Mouse (Mus musculus) stomach, postnatal 0 days (tissue): ENCODE results near the gene Cxcl16. TPM values are rescaled to one million over a fixed set of nuclear protein-coding genes. Genes with fewer than 3 reads are reported as not detected.
A peak's percentile ranks its signal among the peaks of the same experiment; 100 is the strongest.
"Not testable (repeated sequence)": the region's sequence is repeated elsewhere in the genome, so short reads cannot be mapped to it uniquely, and the experiment has no call there.

ENCODE experiments used
- ATAC-seq: fragments of 200-750 bp; cut with Nextera tagmentation; 2 replicates; pipeline ENCODE4 v1.8.0; 2017; ENCODE audit not compliant: low FRiP score, low TSS enrichment
- DNase-seq: peaks from one replicate; pipeline ENCODE4 v3.0.0-alpha.2; 2016; ENCODE audit warnings: low spot score
- H3K27ac ChIP-seq: fragments of 300-500 bp; sonication (generic); replicated peaks from 2 replicates; pipeline ENCODE4 v1.5.1; 2014; ENCODE audit warnings: mild to moderate bottlenecking, control low read depth
- H3K27me3 ChIP-seq: fragments of 300-500 bp; sonication (generic); 2 replicates; pipeline ENCODE4 v1.6.1; 2014; ENCODE audit warnings: low read length; ENCODE audit not compliant: control insufficient read depth, insufficient read depth
- H3K36me3 ChIP-seq: fragments of 300-500 bp; sonication (generic); 2 replicates; pipeline ENCODE4 v1.6.1; 2014; ENCODE audit warnings: low read length, mixed read lengths; ENCODE audit not compliant: control insufficient read depth, insufficient read depth
- H3K4me1 ChIP-seq: fragments of 300-500 bp; sonication (generic); replicated peaks from 2 replicates; pipeline ENCODE4 v1.6.1; 2014; ENCODE audit warnings: antibody characterized with exemption; ENCODE audit not compliant: control insufficient read depth, insufficient read depth
- H3K4me2 ChIP-seq: fragments of 300-500 bp; sonication (generic); replicated peaks from 2 replicates; pipeline ENCODE4 v1.6.1; 2014; ENCODE audit warnings: low read depth, mild to moderate bottlenecking, control low read depth, moderate library complexity
- H3K4me3 ChIP-seq: fragments of 300-500 bp; sonication (generic); 2 replicates; pipeline ENCODE4 v1.5.1; 2014; ENCODE audit warnings: low read depth, low read length, control low read depth
- H3K9ac ChIP-seq: fragments of 300-500 bp; sonication (generic); 2 replicates; pipeline ENCODE4 v1.6.1; 2014; ENCODE audit warnings: mild to moderate bottlenecking, low read length, control low read depth, mixed read lengths
- H3K9me3 ChIP-seq: fragments of 300-500 bp; sonication (generic); 2 replicates; pipeline ENCODE4 v1.6.1; 2016; ENCODE audit warnings: low read length; ENCODE audit not compliant: control insufficient read depth
- CTCF ChIP-seq: IDR thresholded peaks from 2 replicates; pipeline ENCODE4 v1.5.1; 2016; ENCODE audit warnings: antibody characterized with exemption, low read depth, mild to moderate bottlenecking, moderate library complexity
- EP300 ChIP-seq: optimal IDR thresholded peaks from 2 replicates; pipeline ENCODE3; 2016; ENCODE audit warnings: antibody characterized with exemption
- WGBS: fragments of 180-500 bp; shearing (Covaris S2); extraction: QIAGEN DNeasy Blood & Tissue Kit; methylation state at CpG from one replicate; pipeline ENCODE4 v1.1.7; 2014; 5-methylcytosine and 5-hydroxymethylcytosine counted together
- polyA plus RNA-seq: library from polyadenylated mRNA; unstranded; fragments of >200 nt; fragmentation: Nextera tagmentation; extraction: Ambion mirVana; gene quantifications from 2 replicates; pipeline ENCODE4 v1.2.1, GENCODE M21; 2015

Cxcl16 gene
- polyA plus RNA-seq, 1 experiment from 2014 or later: 15.8 TPM

- TF ChIP-seq EP300 (no peak), CTCF (no peak)
- Histone ChIP-seq H3K4me3 (peak overlapping the region; percentile 69; the same call in 1 of the 2 replicates), H3K36me3 (no peaks in the 10 kb centered on the region), H3K27me3 (no peaks in the 10 kb centered on the region), H3K9ac (no peak overlapping the region), H3K9me3 (no peaks in the 10 kb centered on the region), H3K27ac (0 out of 2 replicates have a peak overlapping the region, but pooled peaks have one; percentile 18), H3K4me2 (peak overlapping the region; percentile 91; the same call in 1 of the 2 replicates), H3K4me1 (no peaks in the 10 kb centered on the region)
- no peak for DNase-seq
- ATAC-seq: no peak
- WGBS: 27% methylated on average over 5 of the region's 5 CpGs
Observed at GRCm38 (mm10) chr11:70431574-70431973, 28.2 kb downstream of the Cxcl16 start.

GRCm38 (mm10) chr11:70426598-70426997, 33.2 kb downstream of the Cxcl16 start:
- not testable (repeated sequence) for H3K4me2 ChIP-seq, ATAC-seq, H3K36me3 ChIP-seq, H3K9ac ChIP-seq, H3K4me1 ChIP-seq, H3K27me3 ChIP-seq, H3K4me3 ChIP-seq, H3K9me3 ChIP-seq, H3K27ac ChIP-seq, DNase-seq
- 68% methylated on average over 6 of the region's 6 CpGs for WGBS

GRCm38 (mm10) chr11:70419486-70419885, 40.3 kb downstream of the Cxcl16 start:
- WGBS: 30% methylated on average over 5 of the region's 5 CpGs
- DNase-seq: no peak

GRCm38 (mm10) chr11:70418199-70418598, 41.6 kb downstream of the Cxcl16 start:
- Histone ChIP-seq H3K9me3 (no peaks in the 10 kb centered on the region), H3K4me1 (no peaks in the 10 kb centered on the region), H3K36me3 (no peaks in the 10 kb centered on the region), H3K9ac (no peak overlapping the region), H3K4me2 (no peak overlapping the region), H3K27me3 (no peaks in the 10 kb centered on the region), H3K27ac (no peak overlapping the region), H3K4me3 (no peak overlapping the region)
- TF ChIP-seq CTCF: no peak
- TF ChIP-seq EP300: no peak
- ATAC-seq (no peak), DNase-seq (no peak)
- 69% methylated on average over 4 of the region's 4 CpGs for WGBS

More at GRCm38 (mm10) chr11:70419486-70419885, 40.3 kb downstream of the Cxcl16 start:
- H3K9me3 ChIP-seq: no peaks in the 10 kb centered on the region
- H3K36me3 ChIP-seq: no peaks in the 10 kb centered on the region
- H3K27me3 ChIP-seq: no peaks in the 10 kb centered on the region
- ATAC-seq: no peak
- H3K9ac ChIP-seq: no peak overlapping the region
- H3K4me3 ChIP-seq: no peak overlapping the region
- H3K4me2 ChIP-seq: no peak overlapping the region
- H3K27ac ChIP-seq: no peak overlapping the region
- no peaks in the 10 kb centered on the region for H3K4me1 ChIP-seq
- no peak for TF ChIP-seq CTCF
- TF ChIP-seq EP300: no peak

DNA sequence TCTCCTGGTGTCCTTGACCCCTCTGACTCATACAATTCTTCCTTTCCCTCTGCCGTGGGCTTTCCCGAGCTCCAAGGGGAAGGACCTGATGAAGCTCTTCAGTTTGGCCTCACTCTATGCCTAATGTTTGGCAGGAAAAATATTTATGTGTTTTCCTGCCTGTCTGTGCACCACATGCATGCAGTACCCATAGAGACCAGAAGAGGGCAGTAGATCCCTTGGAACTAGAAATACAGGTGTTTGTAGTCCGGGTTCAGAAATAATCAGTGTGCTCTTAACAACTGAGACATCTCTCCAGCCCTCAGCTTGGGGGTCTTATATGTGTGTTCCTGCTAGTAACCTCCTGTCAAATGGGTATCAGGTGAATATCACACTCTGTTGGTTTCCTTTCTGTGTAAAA, 45.8 kb downstream of the Cxcl16 start:
- no peak overlapping the region for H3K9ac ChIP-seq
- H3K4me3 ChIP-seq: no peak overlapping the region
- H3K27ac ChIP-seq: no peak overlapping the region
- ATAC-seq: no peak
- H3K4me1 ChIP-seq: peaks cover 4% of the 10 kb centered on the region; the same call in 1 of the 2 replicates
- H3K27me3 ChIP-seq: no peaks in the 10 kb centered on the region
- peak; percentile 78 for DNase-seq
- peak; percentile 97 for TF ChIP-seq CTCF
- no peak for TF ChIP-seq EP300
- H3K4me2 ChIP-seq: no peak overlapping the region
- no peaks in the 10 kb centered on the region for H3K9me3 ChIP-seq
- no peaks in the 10 kb centered on the region for H3K36me3 ChIP-seq
- 4% methylated on average over 3 of the region's 3 CpGs for WGBS

GRCm38 (mm10) chr11:70412591-70412990, 47.2 kb downstream of the Cxcl16 start:
- H3K9me3 ChIP-seq: no peaks in the 10 kb centered on the region
- H3K4me3 ChIP-seq: no peak overlapping the region
- WGBS: 72% methylated on average over 5 of the region's 5 CpGs
- TF ChIP-seq EP300 (no peak), CTCF (no peak)
- H3K4me2 ChIP-seq: no peak overlapping the region
- no peaks in the 10 kb centered on the region for H3K36me3 ChIP-seq
- no peak overlapping the region for H3K9ac ChIP-seq
- H3K4me1 ChIP-seq: peaks cover 4% of the 10 kb centered on the region; the same call in 1 of the 2 replicates
- ATAC-seq (no peak), DNase-seq (no peak)
- no peak overlapping the region for H3K27ac ChIP-seq
- no peaks in the 10 kb centered on the region for H3K27me3 ChIP-seq
